Mouse (Mus musculus) thymus, adult 2 months (tissue): Measurements from ENCODE around the gene Klhl26.

ENCODE experiments used
- CTCF ChIP-seq: fragments of 200-500 bp; IDR thresholded peaks from 2 replicates; pipeline ENCODE4 v1.5.1; 2012; ENCODE audit warnings: mild to moderate bottlenecking, control low read depth, low read length, moderate library complexity, borderline replicate concordance; ENCODE audit not compliant: control insufficient read depth, poor library complexity, insufficient read depth; ENCODE audit errors: extremely low read depth
- POLR2A ChIP-seq: fragments of 200-500 bp; IDR thresholded peaks from 2 replicates; pipeline ENCODE4 v1.6.1; 2012; ENCODE audit warnings: mild to moderate bottlenecking, low read length, control low read depth, moderate library complexity; ENCODE audit not compliant: control insufficient read depth, poor library complexity, insufficient read depth; ENCODE audit errors: extremely low read depth

GRCm38 (mm10) chr8:70488931-70489470 lies 12.2 kb upstream of the Klhl26 start:
- TF ChIP-seq CTCF (no peak), POLR2A (no peak)
